Mouse (Mus musculus) limb, embryonic 11.5 days (tissue): Measurements from ENCODE around the gene Fmnl3. TPM values are rescaled to one million over a fixed set of nuclear protein-coding genes. Genes with fewer than 3 reads are reported as not detected.

Experiments used
- ATAC-seq: fragments of 200-750 bp; cut with Nextera tagmentation; 2 replicates; pipeline ENCODE4 v1.8.0; 2017; ENCODE audit warnings: low read depth; ENCODE audit not compliant: insufficient number of reproducible peaks, low FRiP score, low TSS enrichment
- DNase-seq: peaks from one replicate; pipeline ENCODE4 v3.0.0-alpha.2; 2015; ENCODE audit warnings: low spot score
- H3K27ac ChIP-seq: fragments of 300-500 bp; sonication (generic); replicated peaks from 2 replicates; pipeline ENCODE4 v1.5.1; 2014; ENCODE audit warnings: low read depth, mild to moderate bottlenecking, low read length
- H3K27me3 ChIP-seq: fragments of 300-500 bp; sonication (generic); 2 replicates; pipeline ENCODE4 v1.6.1; 2014; ENCODE audit warnings: mild to moderate bottlenecking, low read length, mixed read lengths; ENCODE audit not compliant: control insufficient read depth, insufficient read depth
- H3K36me3 ChIP-seq: fragments of 300-500 bp; sonication (generic); 2 replicates; pipeline ENCODE4 v1.6.1; 2014; ENCODE audit warnings: mild to moderate bottlenecking, low read length, moderate library complexity, mixed read lengths; ENCODE audit not compliant: control insufficient read depth, insufficient read depth
- H3K4me1 ChIP-seq: fragments of 300-500 bp; sonication (generic); 2 replicates; pipeline ENCODE4 v1.6.1; 2014; ENCODE audit warnings: low read length, mixed read lengths; ENCODE audit not compliant: control insufficient read depth, insufficient read depth
- H3K4me2 ChIP-seq: fragments of 300-500 bp; sonication (generic); 2 replicates; pipeline ENCODE4 v1.6.1; 2014; ENCODE audit warnings: low read depth, mild to moderate bottlenecking, moderate library complexity; ENCODE audit not compliant: severe bottlenecking
- H3K4me3 ChIP-seq: fragments of 300-500 bp; sonication (generic); 2 replicates; pipeline ENCODE4 v1.5.1; 2014; ENCODE audit warnings: low read depth, low read length
- H3K9ac ChIP-seq: fragments of 300-500 bp; sonication (generic); 2 replicates; pipeline ENCODE4 v1.6.1; 2014; ENCODE audit warnings: mild to moderate bottlenecking, low read length
- H3K9me3 ChIP-seq: fragments of 300-500 bp; sonication (generic); 2 replicates; pipeline ENCODE4 v1.6.1; 2016; ENCODE audit warnings: low read length; ENCODE audit not compliant: control insufficient read depth
- WGBS: fragments of 180-500 bp; shearing (Covaris S2); extraction: QIAGEN DNeasy Blood & Tissue Kit; methylation state at CpG from one replicate; pipeline ENCODE4 v1.1.7; 2014; 5-methylcytosine and 5-hydroxymethylcytosine counted together
- polyA plus RNA-seq: library from polyadenylated mRNA; unstranded; fragments of >200 nt; fragmentation: Nextera tagmentation; extraction: Ambion mirVana; gene quantifications from 2 replicates; pipeline ENCODE4 v1.2.1, GENCODE M21; 2014

Gene Fmnl3
- polyA plus RNA-seq, 1 experiment from 2014 or later = 26.8 TPM

DNA sequence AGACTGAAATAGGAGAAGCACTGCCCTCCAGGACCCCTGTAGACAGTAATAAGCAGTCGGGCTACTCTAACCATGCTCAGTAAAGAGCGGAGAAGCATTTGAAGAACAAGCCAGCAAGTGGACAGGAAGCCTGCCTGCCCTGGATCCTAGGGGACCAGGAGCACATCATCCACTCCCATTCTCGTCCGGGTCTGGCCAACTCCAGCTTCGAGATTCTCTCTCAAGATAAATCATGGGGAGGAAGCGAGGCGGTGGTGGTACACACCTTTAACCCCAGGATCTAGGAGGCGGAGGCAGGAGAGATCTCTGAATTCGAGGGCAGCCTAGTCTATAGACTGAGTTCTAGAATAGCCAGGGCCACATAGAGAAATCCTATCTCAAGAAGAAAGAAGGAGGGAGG, 46.1 kb downstream of the Fmnl3 start:
- Histone ChIP-seq H3K27ac (no peak overlapping the region), H3K36me3 (peaks cover 46% of the 10 kb centered on the region), H3K4me3 (no peak overlapping the region), H3K27me3 (no peaks in the 10 kb centered on the region), H3K9me3 (no peaks in the 10 kb centered on the region), H3K9ac (no peak overlapping the region), H3K4me1 (no peaks in the 10 kb centered on the region), H3K4me2 (no peak overlapping the region)
- ATAC-seq (no peak), DNase-seq (no peak)
- 85% methylated on average over 9 of the region's 9 CpGs for WGBS

DNA sequence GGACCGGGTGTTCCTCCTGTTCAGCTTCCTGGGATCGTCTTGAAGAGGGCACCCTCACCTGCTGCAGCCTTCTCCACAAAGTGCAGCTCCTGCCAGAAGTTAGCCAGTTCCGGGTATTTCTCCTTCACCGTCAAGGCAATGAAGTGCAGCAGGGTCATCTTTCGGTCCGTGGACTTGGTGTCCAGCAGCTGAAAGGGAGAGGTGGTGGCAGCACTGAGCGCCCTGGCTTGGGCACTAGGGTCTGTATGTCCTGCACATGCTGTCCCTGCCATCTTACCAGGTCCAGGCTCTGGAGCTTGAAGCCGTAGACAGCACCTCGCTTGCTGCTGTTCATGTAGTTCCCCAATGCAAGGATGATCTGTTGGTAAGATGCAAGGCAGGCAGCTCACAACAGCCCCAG, 49.3 kb downstream of the Fmnl3 start:
- Histone ChIP-seq H3K27ac (no peak overlapping the region), H3K4me1 (no peaks in the 10 kb centered on the region), H3K36me3 (peaks cover 42% of the 10 kb centered on the region), H3K4me2 (no peak overlapping the region), H3K9ac (no peak overlapping the region), H3K4me3 (no peak overlapping the region), H3K9me3 (no peaks in the 10 kb centered on the region), H3K27me3 (no peaks in the 10 kb centered on the region)
- 90% methylated on average over 9 of the region's 9 CpGs for WGBS
- DNase-seq (no peak), ATAC-seq (no peak)

DNA sequence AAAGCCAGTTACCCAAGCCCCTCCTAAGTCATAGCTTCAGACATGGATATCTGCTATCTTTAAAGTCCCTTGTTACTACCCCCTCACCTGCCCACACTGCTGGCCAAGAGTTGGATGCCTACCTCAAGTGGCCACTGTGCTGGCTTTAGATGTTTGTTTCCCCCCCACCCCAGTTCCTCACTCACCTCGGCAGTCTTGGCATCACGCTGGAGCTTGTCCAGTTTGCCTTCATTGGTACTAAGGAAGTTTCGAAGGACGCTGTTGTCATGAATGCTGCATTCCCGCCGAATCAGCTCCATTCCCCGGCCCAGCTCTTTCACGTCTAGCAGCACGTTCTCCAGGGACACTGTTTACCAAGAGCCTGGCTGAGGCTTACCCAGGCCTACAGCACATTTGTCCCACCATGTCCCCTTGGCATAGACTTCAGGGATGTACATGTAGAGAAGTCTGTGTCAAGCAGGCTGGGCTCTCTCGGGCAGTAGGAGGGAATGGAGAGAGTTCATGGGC, 50.1 kb downstream of the Fmnl3 start:
- no peak overlapping the region for H3K27ac ChIP-seq
- WGBS = 87% methylated on average over 10 of the region's 10 CpGs
- H3K36me3 ChIP-seq = peaks cover 44% of the 10 kb centered on the region

DNA sequence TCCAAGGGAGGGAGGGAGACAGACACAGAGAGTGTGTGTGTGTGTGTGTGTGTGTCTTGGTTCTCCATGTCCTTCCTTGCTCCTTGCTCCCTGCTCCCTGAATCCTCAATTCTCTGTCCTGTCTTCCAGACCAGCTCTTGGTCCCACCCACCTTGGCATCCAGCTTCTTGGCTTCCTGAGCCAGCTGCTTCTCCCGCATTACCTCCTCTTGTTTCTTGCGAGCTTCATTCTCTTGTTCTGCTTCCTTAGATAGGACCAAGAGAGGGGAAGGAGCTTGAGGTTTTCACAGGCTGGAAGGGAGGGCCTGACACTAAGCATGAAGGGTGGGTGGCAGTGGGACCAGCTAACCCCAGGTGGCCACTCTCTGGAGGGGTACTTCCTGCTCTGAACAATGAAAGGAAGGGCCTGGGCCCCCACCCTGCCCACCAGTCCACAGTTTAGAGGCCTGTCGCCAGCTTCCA, 50.8 kb downstream of the Fmnl3 start:
- no peak overlapping the region for H3K4me3 ChIP-seq
- H3K9ac ChIP-seq = no peak overlapping the region
- H3K9me3 ChIP-seq = no peaks in the 10 kb centered on the region
- H3K27ac ChIP-seq = peak overlapping the region; percentile 47; the same call in 1 of the 2 replicates
- DNase-seq (no peak), ATAC-seq (no peak)
- H3K27me3 ChIP-seq = no peaks in the 10 kb centered on the region
- H3K4me2 ChIP-seq = no peak overlapping the region
- 75% methylated on average over 3 of the region's 3 CpGs for WGBS
- no peaks in the 10 kb centered on the region for H3K4me1 ChIP-seq
- peaks cover 44% of the 10 kb centered on the region for H3K36me3 ChIP-seq

More for the DNA sequence above, 50.1 kb downstream of the Fmnl3 start:
- DNase-seq (no peak), ATAC-seq (no peak)
- no peaks in the 10 kb centered on the region for H3K9me3 ChIP-seq
- H3K27me3 ChIP-seq = no peaks in the 10 kb centered on the region
- no peak overlapping the region for H3K9ac ChIP-seq
- no peak overlapping the region for H3K4me2 ChIP-seq
- no peaks in the 10 kb centered on the region for H3K4me1 ChIP-seq
- H3K4me3 ChIP-seq = no peak overlapping the region

DNA sequence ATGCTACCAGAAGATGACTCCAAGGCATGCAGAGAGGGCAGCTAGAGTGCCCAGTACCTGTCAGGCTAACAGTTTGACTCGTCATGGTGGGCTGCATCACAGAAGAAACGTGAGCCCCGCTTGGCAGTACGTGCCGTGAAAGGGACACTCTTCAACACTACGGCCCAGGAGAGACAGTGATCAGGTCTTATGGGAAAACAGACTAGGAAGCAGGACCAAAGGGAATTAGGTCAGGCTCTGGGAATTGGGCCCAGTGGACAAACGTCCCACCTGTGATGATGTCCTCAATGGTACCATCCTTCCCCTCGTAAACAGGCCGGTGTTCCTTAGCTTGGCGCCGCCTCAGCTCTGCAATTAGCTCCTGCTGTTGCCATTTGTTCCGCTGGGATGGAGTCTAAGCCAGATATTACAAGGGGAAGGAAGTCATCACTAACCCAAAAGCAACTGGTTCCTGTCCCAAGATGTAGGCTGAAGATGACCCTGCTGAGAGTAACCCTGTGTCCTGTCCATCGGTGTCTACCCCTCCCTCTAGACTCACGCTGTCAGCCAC, 51.3 kb downstream of the Fmnl3 start:
- Histone ChIP-seq H3K4me2 (no peak overlapping the region), H3K4me3 (no peak overlapping the region), H3K9me3 (no peaks in the 10 kb centered on the region), H3K27me3 (no peaks in the 10 kb centered on the region), H3K27ac (peak overlapping the region; percentile 47; the same call in 1 of the 2 replicates), H3K4me1 (no peaks in the 10 kb centered on the region), H3K36me3 (peaks cover 41% of the 10 kb centered on the region), H3K9ac (no peak overlapping the region)
- DNase-seq (no peak), ATAC-seq (no peak)
- WGBS = 85% methylated on average over 14 of the region's 14 CpGs

DNA sequence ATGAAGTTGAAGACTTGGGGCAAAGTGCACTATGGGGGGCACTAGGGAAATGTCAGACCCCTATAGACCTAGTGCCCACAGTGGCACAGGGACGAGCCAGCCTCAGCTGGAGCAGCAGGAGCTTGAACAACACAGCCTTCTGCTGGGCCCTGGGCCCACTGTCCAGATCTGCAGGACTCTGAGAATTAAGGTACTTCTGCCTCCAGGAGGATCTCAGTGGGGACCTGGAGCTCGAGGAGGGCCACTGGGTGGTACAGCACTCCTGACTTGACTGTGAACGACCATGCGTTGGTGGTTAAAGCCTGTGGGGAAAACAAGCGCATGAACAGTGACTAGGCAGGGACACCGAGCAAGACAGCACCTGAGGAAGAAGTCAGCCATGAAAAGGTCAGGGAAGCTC, 52.2 kb downstream of the Fmnl3 start:
- no peaks in the 10 kb centered on the region for H3K4me1 ChIP-seq
- DNase-seq = no peak
- WGBS = 92% methylated on average over 6 of the region's 6 CpGs
- H3K27me3 ChIP-seq = no peaks in the 10 kb centered on the region
- H3K36me3 ChIP-seq = peaks cover 40% of the 10 kb centered on the region
- no peak overlapping the region for H3K4me3 ChIP-seq
- no peak overlapping the region for H3K27ac ChIP-seq
- H3K9me3 ChIP-seq = no peaks in the 10 kb centered on the region
- no peak for ATAC-seq
- H3K4me2 ChIP-seq = no peak overlapping the region
- no peak overlapping the region for H3K9ac ChIP-seq

DNA sequence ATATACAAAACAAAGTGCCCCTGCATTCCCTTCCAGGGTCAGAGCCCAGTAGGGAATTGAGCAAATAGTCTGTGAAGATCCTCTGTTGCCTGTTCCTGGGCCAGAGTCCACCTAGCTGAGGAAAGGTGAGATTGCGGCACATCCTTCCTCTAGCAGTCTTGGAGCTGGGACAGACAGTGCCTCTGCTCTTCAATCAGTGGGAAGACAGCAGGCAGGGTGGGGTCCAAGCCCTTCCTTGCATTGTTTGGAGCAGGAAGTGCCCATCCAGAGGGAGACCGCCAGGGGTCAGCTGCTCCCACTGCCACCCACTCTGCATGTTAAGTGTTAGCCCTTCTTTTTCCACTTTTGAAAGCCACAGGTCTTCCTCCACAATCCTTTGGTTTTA, 53.0 kb downstream of the Fmnl3 start:
- H3K27ac ChIP-seq = no peak overlapping the region; the same call in 1 of the 2 replicates
- no peak for DNase-seq
- no peaks in the 10 kb centered on the region for H3K4me1 ChIP-seq
- H3K36me3 ChIP-seq = peaks cover 36% of the 10 kb centered on the region
- ATAC-seq = no peak
- H3K4me2 ChIP-seq = no peak overlapping the region
- H3K9ac ChIP-seq = no peak overlapping the region
- H3K9me3 ChIP-seq = no peaks in the 10 kb centered on the region
- H3K4me3 ChIP-seq = no peak overlapping the region
- 86% methylated on average over 2 of the region's 2 CpGs for WGBS
- H3K27me3 ChIP-seq = no peaks in the 10 kb centered on the region

DNA sequence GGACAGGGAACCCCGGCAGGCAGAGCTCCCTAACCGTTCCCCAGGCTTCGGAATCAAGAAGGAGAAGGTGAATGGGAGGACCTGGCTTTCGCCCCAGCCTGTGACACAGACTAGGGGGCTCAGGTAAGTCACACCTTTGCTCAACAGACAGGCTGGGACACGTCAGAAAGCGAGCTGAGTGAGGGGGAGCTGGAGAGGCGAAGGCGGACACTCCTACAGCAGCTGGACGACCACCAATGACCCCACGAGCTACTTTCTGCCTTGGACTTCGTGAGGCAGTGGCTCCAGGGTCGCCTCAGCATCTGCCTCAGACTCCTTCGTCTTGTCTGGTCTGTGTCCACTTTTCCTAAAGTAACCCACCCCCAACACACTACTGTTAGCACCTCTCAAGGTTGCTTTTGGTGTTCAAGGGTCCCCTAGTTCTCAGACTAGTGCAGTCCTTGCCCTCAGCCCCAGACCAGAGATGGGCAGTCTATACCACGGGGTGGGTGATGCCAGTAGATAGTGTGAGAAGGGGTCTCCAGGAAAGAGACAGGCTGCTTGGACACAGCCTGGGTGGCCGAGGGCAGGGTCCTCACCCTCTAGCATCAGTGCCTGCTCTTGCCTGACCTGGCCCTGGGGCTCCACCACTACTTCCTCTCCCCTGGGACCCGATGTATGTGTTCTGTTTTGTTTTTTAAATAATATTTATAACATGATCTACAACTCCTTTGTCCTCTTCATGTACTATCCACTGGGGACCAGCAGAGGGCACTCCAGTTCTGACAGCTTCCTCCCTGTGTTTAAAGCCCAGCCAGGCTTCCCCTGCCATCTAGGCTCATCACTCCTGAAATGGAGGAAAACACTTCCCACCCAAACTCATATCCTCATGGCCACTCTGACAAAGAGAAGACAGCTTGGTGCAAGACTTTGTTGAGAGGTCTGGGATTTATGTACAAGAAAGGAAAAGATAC, 53.7 kb downstream of the Fmnl3 start:
- H3K4me1 ChIP-seq = no peaks in the 10 kb centered on the region
- WGBS = 78% methylated on average over 16 of the region's 16 CpGs
- no peaks in the 10 kb centered on the region for H3K27me3 ChIP-seq
- H3K4me2 ChIP-seq = no peak overlapping the region
- ATAC-seq (no peak; the same call in 1 of the 2 replicates), DNase-seq (peak; percentile 83)
- H3K9ac ChIP-seq = peak overlapping the region; percentile 37; the same call in 1 of the 2 replicates
- H3K9me3 ChIP-seq = no peaks in the 10 kb centered on the region
- H3K36me3 ChIP-seq = peaks cover 32% of the 10 kb centered on the region
- H3K4me3 ChIP-seq = no peak overlapping the region
- peak overlapping the region; percentile 77 for H3K27ac ChIP-seq
